Mouse (Mus musculus) heart, embryonic 13.5 days (tissue): ENCODE results near the gene Uchl4. TPM values are rescaled to one million over a fixed set of nuclear protein-coding genes. Genes with fewer than 3 reads are reported as not detected.
A peak's percentile ranks its signal among the peaks of the same experiment; 100 is the strongest.

Source experiments
- ATAC-seq: fragments of 200-750 bp; cut with Nextera tagmentation; 2 replicates; pipeline ENCODE4 v1.8.0; 2017; ENCODE audit warnings: moderate TSS enrichment; ENCODE audit not compliant: insufficient number of reproducible peaks, low FRiP score, low TSS enrichment; ENCODE audit errors: extremely low read depth
- H3K27ac ChIP-seq: fragments of 300-500 bp; sonication (generic); replicated peaks from 2 replicates; pipeline ENCODE4 v1.5.1; 2015; ENCODE audit warnings: moderate library complexity, mild to moderate bottlenecking, inconsistent platforms
- H3K27me3 ChIP-seq: fragments of 300-500 bp; sonication (generic); replicated peaks from 2 replicates; pipeline ENCODE4 v1.6.1; 2015; ENCODE audit warnings: mild to moderate bottlenecking, inconsistent platforms
- H3K36me3 ChIP-seq: fragments of 300-500 bp; sonication (generic); 2 replicates; pipeline ENCODE4 v1.6.1; 2015; ENCODE audit warnings: mild to moderate bottlenecking, inconsistent platforms
- H3K4me1 ChIP-seq: fragments of 300-500 bp; sonication (generic); 2 replicates; pipeline ENCODE4 v1.6.1; 2015; ENCODE audit warnings: inconsistent platforms
- H3K4me2 ChIP-seq: fragments of 300-500 bp; sonication (generic); 2 replicates; pipeline ENCODE4 v1.6.1; 2015; ENCODE audit warnings: inconsistent platforms, mild to moderate bottlenecking, moderate library complexity
- H3K4me3 ChIP-seq: fragments of 300-500 bp; sonication (generic); 2 replicates; pipeline ENCODE4 v1.5.1; 2015; ENCODE audit warnings: moderate library complexity, mild to moderate bottlenecking, inconsistent platforms
- H3K9ac ChIP-seq: fragments of 300-500 bp; sonication (generic); 2 replicates; pipeline ENCODE4 v1.6.1; 2015; ENCODE audit warnings: inconsistent platforms, mild to moderate bottlenecking, moderate library complexity
- H3K9me3 ChIP-seq: fragments of 300-500 bp; sonication (generic); 2 replicates; pipeline ENCODE4 v1.6.1; 2016; ENCODE audit warnings: inconsistent platforms
- WGBS: fragments of 180-500 bp; shearing (Covaris S2); methylation state at CpG from one replicate; pipeline ENCODE4 v1.1.7; 2015; ENCODE audit warnings: mixed read lengths; 5-methylcytosine and 5-hydroxymethylcytosine counted together
- polyA plus RNA-seq: library from polyadenylated mRNA; unstranded; fragments of >200 nt; fragmentation: Nextera tagmentation; extraction: Ambion mirVana; gene quantifications from 2 replicates; pipeline ENCODE4 v1.2.1, GENCODE M21; 2015

The Uchl4 gene
- polyA plus RNA-seq, 1 experiment from 2014 or later: 1.7 TPM

GRCm38 (mm10) chr9:64231674-64232073, 3.3 kb upstream of the Uchl4 start:
- 80% methylated on average over 3 of the region's 3 CpGs for WGBS
- Histone ChIP-seq H3K9ac (peak overlapping the region; percentile 41; the same call in 1 of the 2 replicates), H3K4me1 (peaks cover 50% of the 10 kb centered on the region), H3K27me3 (no peaks in the 10 kb centered on the region), H3K36me3 (peaks cover 6% of the 10 kb centered on the region), H3K27ac (peak overlapping the region; percentile 58), H3K4me2 (0 out of 2 replicates have a peak overlapping the region, but pooled peaks have one; percentile 13), H3K4me3 (no peak overlapping the region), H3K9me3 (no peaks in the 10 kb centered on the region)
- ATAC-seq: no peak

GRCm38 (mm10) chr9:64232257-64232957, 2.6 kb upstream of the Uchl4 start:
- no peaks in the 10 kb centered on the region for H3K9me3 ChIP-seq
- H3K4me1 ChIP-seq: peaks cover 44% of the 10 kb centered on the region
- no peak for ATAC-seq
- H3K27ac ChIP-seq: peak overlapping the region; percentile 58
- peak overlapping the region; percentile 27; the same call in 1 of the 2 replicates for H3K4me2 ChIP-seq
- no peak overlapping the region for H3K4me3 ChIP-seq
- no peaks in the 10 kb centered on the region for H3K27me3 ChIP-seq
- H3K36me3 ChIP-seq: peaks cover 6% of the 10 kb centered on the region
- 47% methylated on average over 9 of the region's 9 CpGs for WGBS
- H3K9ac ChIP-seq: no peak overlapping the region

GRCm38 (mm10) chr9:64233656-64234055, 1.3 kb upstream of the Uchl4 start:
- Histone ChIP-seq H3K27ac (peak overlapping the region; percentile 10; the same call in 1 of the 2 replicates), H3K27me3 (no peaks in the 10 kb centered on the region), H3K9ac (no peak overlapping the region), H3K4me2 (no peak overlapping the region), H3K4me1 (peaks cover 41% of the 10 kb centered on the region), H3K9me3 (no peaks in the 10 kb centered on the region), H3K36me3 (peaks cover 6% of the 10 kb centered on the region), H3K4me3 (no peak overlapping the region)
- ATAC-seq: no peak
- 78% methylated on average over 5 of the region's 5 CpGs for WGBS

GRCm38 (mm10) chr9:64236056-64236455, 1.1 kb downstream of the Uchl4 start:
- no peaks in the 10 kb centered on the region for H3K9me3 ChIP-seq
- peaks cover 33% of the 10 kb centered on the region for H3K4me1 ChIP-seq
- no peak overlapping the region for H3K9ac ChIP-seq
- H3K36me3 ChIP-seq: peaks cover 6% of the 10 kb centered on the region
- H3K4me2 ChIP-seq: no peak overlapping the region
- WGBS: 94% methylated on average over 7 of the region's 7 CpGs
- no peak overlapping the region for H3K4me3 ChIP-seq
- no peak for ATAC-seq
- no peaks in the 10 kb centered on the region for H3K27me3 ChIP-seq
- no peak overlapping the region for H3K27ac ChIP-seq

- Histone ChIP-seq H3K4me1 (peaks cover 23% of the 10 kb centered on the region), H3K9ac (peak overlapping the region; percentile 63; the same call in 1 of the 2 replicates), H3K27ac (no peak overlapping the region), H3K4me2 (peak overlapping the region; percentile 51), H3K9me3 (no peaks in the 10 kb centered on the region), H3K27me3 (no peaks in the 10 kb centered on the region), H3K4me3 (no peak overlapping the region), H3K36me3 (peaks cover 9% of the 10 kb centered on the region)
- no peak for ATAC-seq
- WGBS: 48% methylated on average over 2 of the region's 2 CpGs
Measured at GRCm38 (mm10) chr9:64240116-64240515, 5.1 kb downstream of the Uchl4 start.

GRCm38 (mm10) chr9:64240681-64241080, 5.7 kb downstream of the Uchl4 start:
- Histone ChIP-seq H3K27ac (peak overlapping the region; percentile 65; the same call in 1 of the 2 replicates), H3K9ac (peak overlapping the region; percentile 63; the same call in 1 of the 2 replicates), H3K36me3 (peaks cover 10% of the 10 kb centered on the region), H3K27me3 (no peaks in the 10 kb centered on the region), H3K4me2 (peak overlapping the region; percentile 51), H3K4me3 (peak overlapping the region; percentile 23), H3K4me1 (peaks cover 23% of the 10 kb centered on the region), H3K9me3 (no peaks in the 10 kb centered on the region)
- ATAC-seq: no peak
- 12% methylated on average over 8 of the region's 8 CpGs for WGBS

- WGBS: 59% methylated on average over 6 of the region's 6 CpGs
Measured at GRCm38 (mm10) chr9:64242381-64242831, 7.4 kb downstream of the Uchl4 start.

GRCm38 (mm10) chr9:64249371-64249770, 14.4 kb downstream of the Uchl4 start:
- H3K9ac ChIP-seq: 0 out of 2 replicates have a peak overlapping the region, but pooled peaks have one; percentile 10
- H3K4me3 ChIP-seq: no peak overlapping the region
- ATAC-seq: no peak
- 73% methylated on average over 1 of the region's 1 CpGs for WGBS
- H3K27ac ChIP-seq: no peak overlapping the region
- no peaks in the 10 kb centered on the region for H3K9me3 ChIP-seq
- no peaks in the 10 kb centered on the region for H3K27me3 ChIP-seq
- peaks cover 32% of the 10 kb centered on the region for H3K4me1 ChIP-seq
- no peak overlapping the region for H3K4me2 ChIP-seq
- H3K36me3 ChIP-seq: peaks cover 18% of the 10 kb centered on the region; the same call in 1 of the 2 replicates

More at GRCm38 (mm10) chr9:64242381-64242831, 7.4 kb downstream of the Uchl4 start:
- Histone ChIP-seq H3K27ac (no peak overlapping the region), H3K4me2 (no peak overlapping the region), H3K9ac (no peak overlapping the region), H3K4me1 (peaks cover 23% of the 10 kb centered on the region), H3K36me3 (peaks cover 15% of the 10 kb centered on the region), H3K27me3 (no peaks in the 10 kb centered on the region), H3K4me3 (no peak overlapping the region), H3K9me3 (no peaks in the 10 kb centered on the region)
- no peak for ATAC-seq

- H3K27me3 ChIP-seq: no peaks in the 10 kb centered on the region
- no peak overlapping the region for H3K4me3 ChIP-seq
- H3K4me1 ChIP-seq: peaks cover 32% of the 10 kb centered on the region
- peaks cover 14% of the 10 kb centered on the region; the same call in 1 of the 2 replicates for H3K36me3 ChIP-seq
- H3K27ac ChIP-seq: no peak overlapping the region
- no peak overlapping the region for H3K4me2 ChIP-seq
- ATAC-seq: no peak
- H3K9ac ChIP-seq: peak overlapping the region; percentile 47; the same call in 1 of the 2 replicates
- no peaks in the 10 kb centered on the region for H3K9me3 ChIP-seq
Measured at GRCm38 (mm10) chr9:64250111-64250730, 15.2 kb downstream of the Uchl4 start.

- Histone ChIP-seq H3K27me3 (no peaks in the 10 kb centered on the region), H3K36me3 (peaks cover 3% of the 10 kb centered on the region; the same call in 1 of the 2 replicates), H3K4me1 (peaks cover 32% of the 10 kb centered on the region), H3K9ac (peak overlapping the region; percentile 92), H3K27ac (peak overlapping the region; percentile 95), H3K4me2 (peak overlapping the region; percentile 75), H3K9me3 (no peaks in the 10 kb centered on the region), H3K4me3 (peak overlapping the region; percentile 88)
- whole genome bisulfite sequencing: under 1% methylated on average over 16 of the region's 16 CpGs
- ATAC-seq: no peak
Measured at GRCm38 (mm10) chr9:64252591-64253020, 17.6 kb downstream of the Uchl4 start.
